Mouse (Mus musculus) cerebellum, postnatal 25 days (tissue): ENCODE measurements around the gene Wfdc15b.
A peak's percentile ranks its signal among the peaks of the same experiment; 100 is the strongest.
"Not testable (repeated sequence)": the region's sequence is repeated elsewhere in the genome, so short reads cannot be mapped to it uniquely, and the experiment has no call there.

Experiments used
- DNase-seq, 2 experiments: peaks; one replicate each; pipeline ENCODE4 v3.0.0; 2021; ENCODE audit warnings: mixed read lengths in 2 of 2

The Wfdc15b gene

DNA sequence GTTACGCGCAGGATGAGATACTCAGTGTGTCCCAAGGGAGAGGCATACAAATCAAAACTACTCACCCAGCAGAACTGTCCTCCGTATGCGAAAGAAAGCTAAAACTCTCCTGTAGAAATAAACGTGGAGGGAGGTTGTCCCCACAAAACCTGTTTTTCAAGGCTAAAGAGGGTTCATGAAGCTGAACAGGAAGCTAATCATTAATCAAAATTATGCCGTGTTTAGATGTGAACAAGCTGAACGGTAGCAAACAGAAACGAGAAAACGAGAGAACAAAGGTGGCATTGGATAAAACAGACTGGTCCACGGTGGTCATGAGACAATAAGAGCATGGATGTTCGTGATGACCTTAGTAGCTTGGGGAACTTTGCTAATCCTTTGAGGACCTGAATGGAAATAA is at the start of gene Wfdc15b:
Gene Wfdc15b (minus strand): TSS at position 139 of the 400 bp plus-strand sequence.
- DNase-seq = no peak

- not testable (repeated sequence) for DNase-seq
Observed at GRCm38 (mm10) chr2:164256540-164256939, 35.1 kb upstream of the Wfdc15b start, which contains the start of gene Svs3b. TSS of gene Svs3b (minus strand) at chr2:164256640.

DNA sequence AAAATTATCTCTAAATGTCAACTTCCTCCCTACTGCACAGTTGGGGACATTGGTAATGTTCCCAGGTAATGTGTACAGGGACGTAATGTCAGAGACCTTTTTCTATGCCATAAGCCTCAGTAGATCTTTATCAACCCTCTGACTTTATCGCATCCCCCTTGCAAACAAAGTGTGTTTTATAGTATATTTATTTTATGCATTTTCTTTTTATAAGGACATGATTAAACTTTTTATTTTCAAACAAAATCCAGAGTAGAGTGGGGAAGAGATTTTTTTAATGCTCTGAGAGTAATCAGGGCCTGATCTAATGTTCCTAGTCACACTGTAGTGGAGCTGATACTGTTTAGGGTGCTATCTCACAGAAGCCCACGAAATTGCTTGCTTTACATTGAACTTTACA is 16.9 kb upstream of the Wfdc15b start, which contains the start of gene Svs2:
Gene Svs2 (minus strand): TSS at position 101 of the 400 bp plus-strand sequence.
- DNase-seq = no peak

DNA sequence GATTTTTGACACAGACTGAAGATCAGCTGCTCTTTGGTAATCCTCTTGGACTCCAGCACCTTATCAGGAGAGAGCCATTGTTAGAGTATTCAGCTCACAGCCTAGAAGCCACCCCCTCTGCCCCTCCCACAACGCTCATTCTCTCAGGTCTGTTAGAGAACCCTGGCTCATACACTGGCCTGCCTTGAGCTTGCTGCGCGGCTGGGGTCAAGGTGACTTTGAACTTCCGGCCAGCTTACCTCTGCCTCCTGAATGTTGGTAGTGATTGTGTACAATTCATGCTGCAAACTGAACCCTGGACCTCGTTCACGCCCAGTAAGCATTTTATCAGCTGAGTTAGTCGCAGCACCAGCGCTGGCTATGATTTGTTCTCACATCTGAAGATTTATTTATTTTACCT is 11.2 kb upstream of the Wfdc15b start:
- no peak for DNase-seq

- DNase-seq = no peak
Observed at GRCm38 (mm10) chr2:164228361-164229070, 7.1 kb upstream of the Wfdc15b start.

GRCm38 (mm10) chr2:164219295-164219694 is 2.2 kb downstream of the Wfdc15b start:
- DNase-seq = no peak

DNA sequence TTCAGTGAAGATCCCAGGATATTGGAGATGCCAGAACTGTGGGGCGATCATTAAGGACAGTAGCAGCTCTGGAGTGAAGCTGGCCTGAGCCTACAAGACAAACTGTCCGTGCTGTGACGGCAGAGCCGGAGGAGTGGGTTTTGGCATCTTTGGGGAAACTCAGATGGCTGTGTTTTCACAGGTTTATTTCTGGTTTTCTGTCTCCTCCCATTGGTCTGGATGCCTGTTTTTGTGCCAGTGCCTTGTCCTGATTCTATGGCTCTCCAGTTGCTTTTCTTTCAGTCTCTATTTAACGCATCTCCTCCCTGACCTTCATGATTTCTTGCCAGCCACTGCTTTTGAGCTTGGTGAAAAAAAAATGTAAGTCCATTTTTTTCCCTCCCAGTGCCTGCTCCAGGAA is 8.7 kb downstream of the Wfdc15b start:
- peak in 1 of 2 experiments; percentile 11 for DNase-seq

GRCm38 (mm10) chr2:164210892-164211291 is 10.6 kb downstream of the Wfdc15b start:
- no peak for DNase-seq

DNA sequence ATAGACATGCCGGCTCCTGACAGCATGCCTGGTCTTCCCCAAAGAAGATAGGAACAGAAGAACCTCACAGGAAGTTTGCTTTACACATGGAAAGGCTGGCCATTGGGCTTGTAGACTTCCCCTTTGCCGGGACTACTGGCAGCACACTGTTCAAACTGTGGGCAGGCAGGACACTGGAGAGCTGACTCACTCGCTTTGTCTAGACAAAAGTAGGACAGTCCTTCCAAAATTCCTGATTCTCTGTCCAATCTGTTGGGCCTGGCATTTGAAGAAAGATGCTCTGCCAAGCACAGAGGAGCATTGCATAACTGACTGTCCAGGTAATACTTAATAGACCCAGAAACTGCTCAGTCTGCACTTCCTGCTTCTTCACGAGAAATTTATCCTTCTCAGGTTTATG is 14.8 kb downstream of the Wfdc15b start:
- DNase-seq = peak; percentile 70 to 77

- DNase-seq = not testable (repeated sequence)
Observed at GRCm38 (mm10) chr2:164206011-164206410, 15.4 kb downstream of the Wfdc15b start.

DNA sequence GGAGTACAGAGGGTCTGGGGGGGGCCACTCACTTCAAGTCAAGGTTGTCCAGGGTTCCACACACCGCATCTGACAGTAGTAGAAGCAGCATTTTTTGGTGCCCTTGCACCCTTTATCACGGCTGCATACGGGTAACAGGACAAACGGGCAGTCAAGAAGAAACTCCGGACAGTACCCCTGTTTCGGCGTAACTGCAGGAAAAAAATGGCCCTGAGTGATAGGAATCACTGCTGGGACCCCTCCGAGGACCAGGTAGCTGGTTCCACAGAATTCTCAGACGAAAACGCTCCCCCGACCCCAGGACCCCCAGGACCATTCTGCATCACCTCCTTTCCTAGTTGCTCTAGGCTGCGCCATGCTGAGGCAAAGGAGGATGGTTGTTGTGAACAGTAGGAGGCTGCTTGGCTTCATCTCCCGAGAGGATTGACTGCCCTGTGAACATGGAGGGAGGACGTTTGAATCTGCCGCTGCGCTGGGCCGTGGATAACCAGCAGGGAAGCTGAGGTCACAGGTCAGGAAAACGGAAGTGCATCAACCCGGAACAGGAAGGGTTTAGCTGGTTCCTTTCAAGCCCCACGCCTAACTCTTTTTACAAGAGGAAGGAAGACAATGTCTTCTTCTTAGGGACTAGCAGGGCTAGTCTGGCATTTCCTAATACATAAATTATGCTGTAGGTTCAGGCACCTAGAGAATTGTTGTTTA is 21.7 kb downstream of the Wfdc15b start, which contains the start of gene Wfdc15a:
Gene Wfdc15a (minus strand): TSS at position 505 of the 702 bp plus-strand sequence.
- no peak for DNase-seq

DNA sequence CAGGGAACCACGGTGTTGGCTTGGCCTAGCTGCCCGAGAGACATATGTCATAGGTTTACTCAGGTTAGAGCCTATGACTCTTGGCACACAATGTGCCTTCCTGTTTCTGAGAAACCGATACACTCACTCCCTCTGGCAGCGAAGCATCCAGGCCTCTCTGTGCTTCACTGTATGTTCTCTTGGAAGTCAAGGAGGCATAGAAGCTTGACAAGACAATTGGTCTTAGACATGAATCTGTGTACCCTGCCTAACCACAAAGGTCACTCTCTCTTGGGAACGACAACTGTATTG is 24.8 kb downstream of the Wfdc15b start:
- DNase-seq = no peak

DNA sequence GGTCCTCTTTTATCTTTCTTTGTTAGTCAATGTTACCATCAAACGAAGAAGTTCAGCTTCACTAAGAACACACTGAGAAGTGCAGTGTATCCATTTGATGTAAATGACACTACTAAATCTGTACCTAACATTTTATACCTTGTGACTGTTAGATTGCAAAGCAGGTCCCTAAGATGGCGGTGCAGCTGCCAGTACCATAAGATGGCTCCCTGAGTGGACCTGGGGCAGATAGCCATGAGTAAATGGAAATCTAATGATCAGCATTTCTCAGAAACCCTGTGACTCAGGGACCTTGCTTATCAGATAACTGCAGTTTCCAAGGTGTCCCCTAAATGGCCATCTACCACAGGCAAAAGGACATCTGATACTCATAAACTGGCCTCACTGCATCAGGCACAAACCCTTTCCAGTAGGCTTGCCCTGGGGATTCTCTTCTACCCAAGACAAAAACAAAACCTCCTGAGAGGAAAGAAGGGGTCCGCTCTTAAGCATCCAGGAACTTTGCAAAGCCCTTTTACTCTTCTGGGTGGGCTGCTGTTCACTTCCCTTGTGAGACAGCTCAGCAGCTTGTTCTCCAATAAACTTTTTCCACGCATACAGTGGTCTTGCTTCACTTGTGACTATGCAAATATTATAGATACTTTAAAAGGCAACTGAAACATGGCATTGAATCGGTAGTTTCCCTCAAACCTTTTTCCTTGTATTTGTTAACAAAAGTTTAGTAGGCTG is 25.3 kb downstream of the Wfdc15b start:
- DNase-seq = no peak

DNA sequence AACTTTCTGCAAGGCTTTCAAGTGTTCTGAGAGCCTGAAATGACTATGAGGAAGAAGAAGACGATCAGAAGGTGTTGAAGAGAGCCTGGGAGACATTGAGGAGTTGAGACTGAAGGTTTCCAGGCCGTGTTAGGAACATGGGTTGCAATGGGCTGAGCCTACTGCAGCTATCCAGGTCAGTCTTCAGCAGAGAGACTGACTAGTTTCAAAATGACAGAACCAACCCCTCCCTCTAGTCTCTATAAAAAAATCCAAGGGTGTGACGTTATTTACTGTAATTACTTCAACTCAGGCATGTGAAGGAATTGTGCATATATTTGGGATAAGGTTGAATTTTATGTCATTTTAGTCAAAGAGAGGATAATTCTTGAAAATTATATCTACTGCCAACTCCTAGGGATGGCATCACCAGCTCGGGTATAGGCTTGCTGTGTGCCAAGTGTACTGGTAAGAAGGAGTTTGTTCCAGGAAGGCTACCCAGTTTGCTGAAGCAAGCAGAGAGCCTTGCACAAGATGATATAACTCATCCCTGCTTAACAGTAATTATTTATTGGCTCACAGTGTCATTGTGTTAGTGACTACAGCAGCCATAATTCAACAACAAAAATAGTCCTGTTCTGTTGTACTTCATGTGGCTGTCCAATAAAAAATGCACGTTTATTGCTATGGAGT is 26.4 kb downstream of the Wfdc15b start:
- no peak for DNase-seq

DNA sequence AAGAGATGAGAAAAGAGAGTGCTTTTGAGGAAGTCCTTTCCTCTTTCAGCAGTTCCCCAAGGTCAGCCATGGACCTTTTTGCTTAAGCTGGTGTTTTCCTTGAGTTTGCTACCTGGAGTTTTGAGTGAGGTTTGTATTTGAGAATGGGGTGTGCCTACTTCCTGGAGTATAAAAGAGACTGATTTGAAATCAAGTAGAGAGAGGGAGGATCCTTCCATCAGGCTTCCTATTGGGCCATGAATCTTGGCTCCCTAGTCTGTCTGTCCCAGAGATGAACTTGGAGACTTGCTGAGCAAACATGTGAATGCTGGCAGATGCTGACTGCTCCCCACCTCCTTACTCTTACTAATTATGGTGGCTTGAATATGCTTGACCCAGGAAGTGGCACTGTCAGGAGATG is 29.2 kb downstream of the Wfdc15b start:
- DNase-seq = no peak

DNA sequence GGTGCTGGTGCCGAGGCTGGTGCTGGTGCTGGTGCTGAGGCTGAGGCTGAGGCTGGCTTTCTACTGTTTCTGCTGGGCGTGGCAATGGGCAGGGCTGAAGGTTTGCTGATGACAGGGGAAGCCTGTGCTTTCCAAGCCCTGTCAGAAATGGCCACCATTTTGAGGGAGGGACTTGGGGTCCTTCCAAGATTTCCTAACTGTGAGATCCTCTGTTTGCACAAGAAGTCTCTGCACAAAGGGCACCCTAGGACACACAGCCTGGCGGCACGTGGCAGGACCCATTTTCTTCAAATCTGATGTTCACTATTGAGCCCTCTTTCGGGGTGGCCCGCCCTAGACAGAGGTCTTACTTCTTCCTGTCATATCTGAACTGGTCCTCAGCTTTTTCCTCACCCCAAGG is 30.9 kb downstream of the Wfdc15b start, which contains the start of gene Wfdc12:
Gene Wfdc12 (minus strand): TSS at position 33 of the 400 bp plus-strand sequence.
- DNase-seq = no peak

- peak in 1 of 2 experiments; percentile 28 for DNase-seq
Observed at GRCm38 (mm10) chr2:164188722-164189121, 32.7 kb downstream of the Wfdc15b start.

DNA sequence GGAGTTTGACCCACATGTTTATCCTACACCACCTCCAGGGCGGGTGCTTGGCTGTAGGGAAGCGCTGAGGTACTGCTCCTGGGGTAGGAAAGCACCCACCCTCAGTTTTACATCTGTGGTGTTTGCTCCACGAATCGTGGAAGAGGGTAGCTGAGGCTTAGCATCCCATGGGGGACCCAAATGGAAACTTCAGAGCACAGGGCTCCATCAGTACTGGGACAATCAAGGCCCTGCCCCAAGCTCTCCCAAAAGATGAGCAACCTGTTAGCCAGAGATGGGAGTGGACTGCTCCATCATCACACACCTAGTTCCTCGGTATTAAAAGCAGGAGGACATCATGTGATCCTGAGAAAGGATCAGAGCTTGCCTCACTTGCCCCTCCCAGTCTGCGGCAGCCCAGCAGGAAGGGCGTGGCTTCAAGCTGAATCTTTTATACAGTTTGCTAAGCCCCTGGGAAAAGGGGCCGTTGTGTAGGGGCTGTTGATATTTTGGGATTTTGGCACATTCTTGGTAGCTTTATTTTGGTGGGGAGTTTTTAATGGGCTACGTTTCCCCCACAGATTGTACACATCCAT is 37.2 kb downstream of the Wfdc15b start:
- no peak for DNase-seq

DNA sequence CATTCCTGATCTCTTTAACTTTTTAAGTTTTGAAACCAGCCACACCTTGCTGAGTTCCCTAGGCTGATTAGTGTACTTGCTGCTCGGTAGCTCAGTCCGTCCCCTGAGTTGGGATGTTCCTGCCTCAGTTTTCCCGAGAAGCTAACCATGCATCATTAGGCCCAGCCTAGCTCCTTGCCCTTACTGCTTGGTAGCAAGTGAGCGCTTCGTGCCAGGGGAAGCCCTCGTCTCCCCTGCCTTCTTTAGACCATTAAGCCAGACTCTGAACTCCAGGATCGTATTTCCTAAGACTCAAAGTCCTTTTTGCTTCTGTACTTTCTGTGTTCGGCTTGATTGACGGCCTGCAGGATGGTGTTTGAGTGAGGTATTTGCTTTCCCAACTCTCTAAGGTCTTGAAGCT is 38.1 kb downstream of the Wfdc15b start:
- DNase-seq = no peak

- DNase-seq = no peak
Observed at GRCm38 (mm10) chr2:164182692-164183255, 38.7 kb downstream of the Wfdc15b start, which contains the start of gene Wfdc5. TSS of gene Wfdc5 (minus strand) at chr2:164182742.

DNA sequence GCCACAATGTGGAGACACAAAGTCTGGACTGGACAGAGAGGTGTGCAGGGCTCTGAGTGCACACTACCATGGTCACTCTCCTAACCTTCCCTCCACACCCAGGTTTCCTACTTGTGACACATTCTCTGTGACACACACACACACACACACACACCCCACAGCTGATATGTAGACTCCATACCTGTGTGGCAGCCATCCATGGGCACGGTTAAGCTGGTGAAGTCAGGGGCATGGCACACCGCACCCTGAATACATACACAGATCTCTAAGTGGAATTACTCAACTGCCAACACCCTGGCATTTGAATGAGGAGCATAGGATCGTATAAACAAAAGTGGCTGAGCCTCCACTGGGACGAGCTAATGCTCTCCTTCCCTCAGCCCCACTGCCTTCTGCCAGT is 40.7 kb downstream of the Wfdc15b start:
- DNase-seq = no peak

- DNase-seq = peak; percentile 20 to 47
Observed at GRCm38 (mm10) chr2:164180124-164180523, 41.3 kb downstream of the Wfdc15b start.
